Mouse (Mus musculus): ENCODE results near the gene Reg4.

DNA sequence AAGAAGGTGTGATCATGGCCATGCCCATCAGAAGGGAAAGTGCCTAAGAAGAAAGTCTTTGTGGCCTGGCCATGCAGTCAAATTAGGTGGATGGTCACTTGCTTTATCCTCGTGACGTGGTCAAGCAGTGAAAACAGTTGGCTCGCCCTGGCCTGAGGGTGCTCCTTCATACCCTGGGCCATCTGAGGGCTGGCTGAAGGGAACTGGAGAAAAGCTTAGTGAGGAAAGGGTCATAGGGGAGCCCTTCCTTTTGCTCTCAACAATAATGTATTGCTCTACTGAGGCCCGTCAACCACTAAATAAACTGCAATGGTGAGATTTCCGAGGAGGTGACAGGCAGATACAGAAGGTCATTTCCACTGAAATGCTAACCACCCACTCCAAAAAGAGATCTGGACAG lies 15.3 kb downstream of the Reg4 start:
- TF ChIP-seq USF1 (IDR thresholded peaks at IDR 0.05; ENCODE audit: low read depth) = no peak
- TF ChIP-seq CTCF (IDR thresholded peaks at IDR 0.05; ENCODE audit: control insufficient read depth, insufficient read depth, insufficient read length) = no peak
- no peak for TF ChIP-seq MAX (IDR thresholded peaks at IDR 0.05)
